Mouse (Mus musculus): Measurements from ENCODE around the gene Tmem82. TPM values are rescaled to one million over a fixed set of nuclear protein-coding genes. Genes with fewer than 3 reads are reported as not detected.

Gene Tmem82
- polyA plus RNA-seq, 1 experiment from 2014 or later, result 0.65 TPM

DNA sequence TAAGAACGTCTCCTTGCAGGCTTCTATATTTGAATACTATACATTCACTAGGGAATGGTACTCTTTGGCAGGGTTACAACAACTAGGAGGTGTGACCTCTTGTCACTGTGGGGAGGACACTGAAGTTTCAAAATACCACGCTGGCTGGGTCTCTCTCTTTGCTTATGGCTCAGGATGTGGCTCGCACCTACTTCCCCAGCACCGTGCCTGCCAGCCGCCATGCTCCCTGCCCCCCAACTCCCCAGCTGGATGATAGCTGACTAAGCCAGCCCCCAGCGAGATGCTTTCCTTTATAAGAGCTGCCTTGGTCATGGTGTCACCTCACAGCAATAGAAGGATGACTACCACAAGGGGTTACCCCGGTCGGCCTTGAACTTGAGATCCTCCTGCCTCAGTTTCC is 34.6 kb upstream of the Tmem82 start:
- no peaks in the 10 kb centered on the region for H3K36me3 ChIP-seq (replicated peaks)
- 94% methylated on average over 8 of the region's 8 CpGs for WGBS
- H3K4me3 ChIP-seq, result no peak overlapping the region
- H3K27ac ChIP-seq, result no peak overlapping the region
- no peaks in the 10 kb centered on the region for H3K27me3 ChIP-seq (replicated peaks)
- no peak overlapping the region for H3K4me2 ChIP-seq
- ATAC-seq (replicated peaks), result no peak
- H3K9ac ChIP-seq, result no peak overlapping the region
- no peaks in the 10 kb centered on the region for H3K9me3 ChIP-seq
- H3K4me1 ChIP-seq, result peaks cover 2% of the 10 kb centered on the region; the same call in 1 of the 2 replicates

DNA sequence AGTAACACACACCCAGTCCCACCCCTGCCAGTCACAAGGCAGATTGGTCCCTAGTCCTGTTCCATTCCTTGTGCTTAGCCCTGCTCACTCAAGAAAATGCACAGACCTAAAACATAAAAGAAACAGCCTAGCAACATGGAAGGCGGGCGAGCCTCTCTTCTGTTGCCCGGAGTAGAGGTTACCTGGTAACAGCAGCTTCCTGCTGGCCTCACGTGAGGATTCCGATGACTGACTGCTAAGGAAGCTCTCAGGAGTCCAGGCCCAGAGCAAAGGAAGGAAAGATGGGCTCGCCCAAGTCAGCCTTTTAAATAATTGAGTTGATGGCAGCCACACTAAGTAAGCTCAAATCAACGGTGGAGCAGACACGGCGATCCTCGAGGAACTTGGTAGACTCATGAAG is 33.5 kb upstream of the Tmem82 start:
- no peak overlapping the region for H3K27ac ChIP-seq
- H3K4me1 ChIP-seq, result no peaks in the 10 kb centered on the region
- no peak for ATAC-seq (replicated peaks)
- no peaks in the 10 kb centered on the region for H3K27me3 ChIP-seq (replicated peaks)
- 75% methylated on average over 10 of the region's 10 CpGs for WGBS
- no peak overlapping the region for H3K4me2 ChIP-seq
- no peaks in the 10 kb centered on the region for H3K36me3 ChIP-seq (replicated peaks)
- H3K4me3 ChIP-seq, result no peak overlapping the region
- no peaks in the 10 kb centered on the region for H3K9me3 ChIP-seq
- H3K9ac ChIP-seq, result no peak overlapping the region

DNA sequence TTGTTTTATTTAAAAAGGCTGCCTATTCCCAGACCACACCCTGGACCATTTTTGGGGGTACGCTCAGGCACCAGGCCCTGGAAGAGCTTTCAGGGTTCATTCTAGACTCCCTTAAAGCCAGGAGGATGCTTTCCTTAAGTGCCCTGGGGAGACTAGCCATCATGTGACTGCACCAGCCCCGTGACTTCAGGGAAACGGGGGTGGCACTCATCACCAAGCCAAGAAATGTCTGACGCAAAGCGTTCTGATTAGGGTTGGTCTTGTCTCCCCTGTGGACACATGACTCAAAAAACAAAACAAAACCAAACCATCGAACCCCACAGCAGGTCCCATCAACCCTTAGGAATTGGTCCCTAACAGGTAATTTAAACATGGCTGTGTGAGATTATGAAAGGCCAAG is 32.9 kb upstream of the Tmem82 start:
- no peak overlapping the region for H3K27ac ChIP-seq
- no peaks in the 10 kb centered on the region for H3K36me3 ChIP-seq (replicated peaks)
- H3K4me1 ChIP-seq, result no peaks in the 10 kb centered on the region
- H3K27me3 ChIP-seq (replicated peaks), result no peaks in the 10 kb centered on the region
- 87% methylated on average over 6 of the region's 6 CpGs for WGBS
- ATAC-seq (replicated peaks), result no peak
- H3K4me2 ChIP-seq, result no peak overlapping the region
- H3K9ac ChIP-seq, result no peak overlapping the region
- H3K9me3 ChIP-seq, result no peaks in the 10 kb centered on the region
- no peak overlapping the region for H3K4me3 ChIP-seq

DNA sequence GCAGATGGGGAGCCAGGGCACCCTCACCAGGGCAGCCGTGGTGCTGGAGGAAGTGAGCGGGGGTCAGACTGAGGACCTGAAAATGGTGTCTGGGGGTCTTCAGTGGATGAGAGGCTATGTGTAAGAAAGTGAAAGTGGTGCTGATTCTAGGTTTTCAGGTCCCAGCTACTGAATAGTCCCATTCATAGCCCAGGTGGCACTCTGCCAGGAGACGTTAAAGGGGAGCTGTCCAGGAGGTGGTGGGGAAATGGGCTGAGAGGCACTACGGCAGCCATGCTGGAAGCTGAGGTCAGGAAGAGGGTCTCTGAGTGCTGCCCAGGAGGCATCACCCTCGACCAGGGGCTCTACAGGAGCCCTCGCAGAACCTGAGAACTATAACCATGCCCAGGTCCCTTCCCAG is 30.8 kb upstream of the Tmem82 start:
- no peak for ATAC-seq (replicated peaks)
- Histone ChIP-seq H3K4me1 (0 out of 2 replicates have a peak, but pooled peaks cover under 1% of the 10 kb centered on the region), H3K4me3 (no peak overlapping the region), H3K9ac (no peak overlapping the region), H3K9me3 (no peaks in the 10 kb centered on the region), H3K4me2 (no peak overlapping the region), H3K27me3 (replicated peaks) (no peaks in the 10 kb centered on the region), H3K36me3 (replicated peaks) (no peaks in the 10 kb centered on the region), H3K27ac (no peak overlapping the region; the same call in 1 of the 2 replicates)
- WGBS, result 80% methylated on average over 6 of the region's 6 CpGs

DNA sequence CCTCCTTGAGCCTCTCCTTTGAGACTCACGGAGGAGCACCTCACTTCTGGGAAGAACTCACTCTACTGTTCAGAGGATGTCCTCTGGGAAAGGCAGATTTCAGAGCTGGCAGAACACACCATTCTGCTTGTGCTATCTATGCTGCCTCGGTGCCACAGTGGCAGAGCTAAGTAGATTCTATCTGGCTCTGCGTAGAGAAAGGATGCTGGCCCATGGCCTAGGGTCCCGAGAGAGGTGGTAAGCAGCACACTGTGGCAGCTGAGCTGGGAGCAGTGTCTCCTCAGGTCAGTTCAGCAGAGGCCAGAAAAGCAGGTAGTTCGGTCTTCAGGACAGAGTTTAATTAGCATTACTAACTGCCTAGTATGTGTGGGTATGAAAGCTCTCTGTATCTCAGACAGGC is 29.8 kb upstream of the Tmem82 start:
- ATAC-seq (replicated peaks), result no peak
- WGBS, result 82% methylated on average over 5 of the region's 5 CpGs

DNA sequence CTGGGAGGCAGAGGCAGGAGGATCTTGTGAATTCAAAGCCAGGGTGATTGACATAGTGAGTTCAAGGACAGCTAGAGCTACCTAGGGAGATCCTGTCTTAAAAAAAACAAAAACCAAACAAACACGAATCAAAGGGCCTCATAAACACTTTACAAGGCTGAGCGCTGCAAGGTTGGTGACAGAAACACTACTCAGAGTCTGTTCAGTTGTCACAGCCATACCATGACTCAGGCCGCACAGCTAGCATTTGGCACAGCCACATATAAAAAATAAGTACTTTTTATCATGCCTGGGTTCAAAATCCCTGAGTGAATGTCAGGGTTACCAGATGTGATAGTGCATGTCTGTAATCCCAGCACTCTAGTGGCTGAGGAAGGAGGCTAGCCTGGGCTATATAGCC is 28.8 kb upstream of the Tmem82 start:
- 88% methylated on average over 3 of the region's 3 CpGs for WGBS

More for the DNA sequence above, 29.8 kb upstream of the Tmem82 start:
- no peaks in the 10 kb centered on the region for H3K36me3 ChIP-seq (replicated peaks)
- no peaks in the 10 kb centered on the region for H3K9me3 ChIP-seq
- H3K27ac ChIP-seq, result no peak overlapping the region
- H3K4me2 ChIP-seq, result no peak overlapping the region
- peaks cover 7% of the 10 kb centered on the region; the same call in 1 of the 2 replicates for H3K4me1 ChIP-seq
- H3K9ac ChIP-seq, result no peak overlapping the region
- H3K27me3 ChIP-seq (replicated peaks), result no peaks in the 10 kb centered on the region
- no peak overlapping the region for H3K4me3 ChIP-seq

DNA sequence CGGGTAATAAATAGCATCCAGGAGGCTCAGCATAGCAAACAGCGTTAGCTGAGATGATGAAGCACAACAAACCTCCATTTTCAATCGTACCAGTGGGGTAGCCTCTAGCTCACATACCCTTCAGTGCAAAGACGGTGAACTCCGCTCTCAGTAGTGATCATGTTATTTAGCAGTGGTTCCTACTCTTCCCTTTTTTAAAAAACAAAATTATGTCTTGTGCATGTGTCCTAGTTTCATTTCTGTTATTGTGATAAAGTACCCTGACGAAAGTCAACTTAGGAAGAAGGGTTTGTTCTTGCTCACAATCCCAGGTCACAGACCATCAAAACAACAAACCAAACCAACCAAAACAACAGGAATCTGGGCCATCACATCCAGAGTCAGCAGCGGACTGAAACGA is 27.6 kb upstream of the Tmem82 start:
- Histone ChIP-seq H3K36me3 (replicated peaks) (peaks cover 7% of the 10 kb centered on the region; the same call in 1 of the 2 replicates), H3K4me1 (peaks cover 7% of the 10 kb centered on the region; the same call in 1 of the 2 replicates)
- WGBS, result 94% methylated on average over 8 of the region's 8 CpGs

More for the DNA sequence above, 28.8 kb upstream of the Tmem82 start:
- Histone ChIP-seq H3K9me3 (no peaks in the 10 kb centered on the region), H3K4me3 (no peak overlapping the region), H3K9ac (no peak overlapping the region), H3K27ac (no peak overlapping the region), H3K36me3 (replicated peaks) (no peaks in the 10 kb centered on the region), H3K4me2 (no peak overlapping the region), H3K27me3 (replicated peaks) (no peaks in the 10 kb centered on the region), H3K4me1 (peaks cover 7% of the 10 kb centered on the region; the same call in 1 of the 2 replicates)
- no peak for ATAC-seq (replicated peaks)

DNA sequence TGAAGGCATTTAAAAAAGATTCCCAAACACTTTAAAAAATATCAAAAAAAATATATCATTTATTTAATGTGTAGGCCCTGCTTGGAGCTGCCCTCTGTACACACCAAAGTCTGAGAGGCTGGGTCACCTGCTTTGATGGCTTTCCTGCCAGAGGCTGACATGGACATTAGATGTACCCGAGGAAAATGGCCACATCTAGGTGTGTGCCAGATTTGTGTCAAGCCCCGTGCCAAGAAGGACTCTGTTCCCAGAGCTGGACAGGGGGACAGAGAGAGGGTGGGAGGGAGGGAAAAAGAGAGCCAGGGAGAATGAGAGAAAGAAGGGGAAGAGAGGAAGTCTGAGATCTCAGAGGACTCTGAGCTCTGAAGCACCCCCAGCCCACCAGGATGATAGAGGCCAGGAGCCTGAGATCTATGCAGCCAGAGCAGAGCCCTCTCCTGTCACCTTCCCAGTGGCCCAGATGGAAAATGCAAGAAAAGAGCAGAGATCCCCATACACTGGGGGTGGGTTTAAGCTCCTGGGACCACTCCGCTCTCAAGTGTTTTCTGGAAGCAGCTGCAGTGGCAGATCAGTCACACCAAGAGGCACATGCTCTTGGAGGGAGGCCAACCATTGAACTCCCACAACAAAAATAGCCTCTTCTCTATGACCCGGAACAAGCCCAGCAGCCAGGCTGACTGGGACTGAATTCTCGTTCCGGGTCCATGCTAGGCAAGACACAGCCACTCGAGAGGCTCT is 24.9 kb upstream of the Tmem82 start:
- peaks cover 7% of the 10 kb centered on the region; the same call in 1 of the 2 replicates for H3K4me1 ChIP-seq
- H3K9ac ChIP-seq, result no peak overlapping the region
- H3K9me3 ChIP-seq, result no peaks in the 10 kb centered on the region
- 50% methylated on average over 7 of the region's 7 CpGs for WGBS
- no peak overlapping the region for H3K4me3 ChIP-seq
- H3K36me3 ChIP-seq (replicated peaks), result peaks cover 7% of the 10 kb centered on the region; the same call in 1 of the 2 replicates
- no peaks in the 10 kb centered on the region for H3K27me3 ChIP-seq (replicated peaks)
- peak overlapping the region; percentile 76 for H3K27ac ChIP-seq
- ATAC-seq (replicated peaks), result peak; percentile 70
- H3K4me2 ChIP-seq, result no peak overlapping the region

More for the DNA sequence above, 27.6 kb upstream of the Tmem82 start:
- ATAC-seq (replicated peaks), result no peak
- Histone ChIP-seq H3K4me3 (no peak overlapping the region), H3K27me3 (replicated peaks) (no peaks in the 10 kb centered on the region), H3K4me2 (no peak overlapping the region), H3K27ac (no peak overlapping the region), H3K9ac (no peak overlapping the region), H3K9me3 (no peaks in the 10 kb centered on the region)

DNA sequence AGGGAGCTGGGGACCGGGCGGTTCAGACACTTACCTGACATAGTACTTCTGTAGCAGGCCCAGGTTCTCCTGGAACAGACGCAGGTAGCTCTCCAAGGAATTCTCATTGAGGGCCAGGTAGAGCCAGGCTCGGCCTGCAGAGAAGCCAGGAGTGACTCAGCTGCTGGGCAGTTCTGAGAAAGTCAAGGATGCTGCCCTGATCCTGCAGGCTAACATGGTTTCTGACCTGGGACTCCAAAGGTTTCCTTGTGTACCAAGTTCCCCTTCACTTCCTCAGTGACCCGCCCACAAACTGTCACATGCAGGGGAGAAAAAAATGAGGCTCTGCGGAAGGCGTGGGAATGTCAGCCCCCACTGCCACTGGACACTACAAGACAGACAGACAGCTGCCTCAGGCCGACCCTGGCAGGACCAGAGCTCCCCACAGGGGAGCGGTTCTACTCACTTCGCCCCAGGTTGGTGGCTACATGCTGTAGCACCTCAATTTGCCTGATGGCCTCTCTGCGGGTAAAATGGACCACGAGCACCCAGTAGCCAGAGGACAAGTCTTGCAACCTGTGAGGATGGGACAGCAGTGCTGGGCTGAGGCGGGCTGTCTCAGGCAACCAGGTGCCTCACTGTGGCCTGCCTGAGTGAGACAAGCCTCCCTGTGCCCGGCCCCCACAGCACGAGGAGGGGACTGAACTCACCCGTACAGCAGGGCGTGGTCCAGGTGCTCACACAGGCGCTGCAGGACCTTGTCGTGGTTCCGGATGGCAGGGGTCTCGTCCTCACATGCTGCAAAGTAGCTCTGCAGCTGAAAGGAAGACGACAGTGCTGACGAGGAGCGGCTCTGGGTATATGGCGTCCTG is 23.8 kb upstream of the Tmem82 start:
- 0 out of 2 replicates have a peak overlapping the region, but pooled peaks have one; percentile 34 for H3K27ac ChIP-seq
- H3K4me3 ChIP-seq, result no peak overlapping the region
- no peaks in the 10 kb centered on the region for H3K9me3 ChIP-seq
- H3K9ac ChIP-seq, result no peak overlapping the region
- 92% methylated on average over 25 of the region's 25 CpGs for WGBS
- H3K4me2 ChIP-seq, result no peak overlapping the region
- H3K36me3 ChIP-seq (replicated peaks), result peaks cover 13% of the 10 kb centered on the region
- H3K27me3 ChIP-seq (replicated peaks), result no peaks in the 10 kb centered on the region
- ATAC-seq (replicated peaks), result no peak
- H3K4me1 ChIP-seq, result peaks cover 7% of the 10 kb centered on the region; the same call in 1 of the 2 replicates

DNA sequence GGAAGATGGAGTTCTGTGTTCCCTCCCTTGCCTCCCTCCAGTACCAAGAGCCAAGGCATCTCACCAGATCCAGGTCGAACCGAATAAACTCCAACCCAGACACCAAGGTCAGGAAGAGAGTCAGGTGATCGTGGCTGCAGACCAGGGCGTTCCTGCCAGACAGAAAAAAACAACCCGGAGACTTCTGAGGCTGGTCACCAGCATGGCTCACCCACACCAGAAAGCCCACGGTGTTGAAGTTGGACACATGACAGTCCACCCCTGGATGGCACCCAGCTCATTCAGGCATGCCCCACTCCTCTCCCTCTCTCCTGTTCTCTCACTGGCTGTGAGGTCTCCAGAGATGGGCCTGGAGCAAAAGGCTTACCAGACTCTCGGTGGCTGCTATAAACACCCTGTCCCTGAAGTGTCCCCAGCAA is 22.9 kb upstream of the Tmem82 start:
- Histone ChIP-seq H3K4me1 (peaks cover 7% of the 10 kb centered on the region; the same call in 1 of the 2 replicates), H3K36me3 (replicated peaks) (peaks cover 19% of the 10 kb centered on the region), H3K4me2 (no peak overlapping the region), H3K27ac (no peak overlapping the region), H3K4me3 (no peak overlapping the region), H3K9me3 (no peaks in the 10 kb centered on the region), H3K9ac (no peak overlapping the region), H3K27me3 (replicated peaks) (no peaks in the 10 kb centered on the region)
- ATAC-seq (replicated peaks), result no peak
- 85% methylated on average over 7 of the region's 7 CpGs for WGBS

DNA sequence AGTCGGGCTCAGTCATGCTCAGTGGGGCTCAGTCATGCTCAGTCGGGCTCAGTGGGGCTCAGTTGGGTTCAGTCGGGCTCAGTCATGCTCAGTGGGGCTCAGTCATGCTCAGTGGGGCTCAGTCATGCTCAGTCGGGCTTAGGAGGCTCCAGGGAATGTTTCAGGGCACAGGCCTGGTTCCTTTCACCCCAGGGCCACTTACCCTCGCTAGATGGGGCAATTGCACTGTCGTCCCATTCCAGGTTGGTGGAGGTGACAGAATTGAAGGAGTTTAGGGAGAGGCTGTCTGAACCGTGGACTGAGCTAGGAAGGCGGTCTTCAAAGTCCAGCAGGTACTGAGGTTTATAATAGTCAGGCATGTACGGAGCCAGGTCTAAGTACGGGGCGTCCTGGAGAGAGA is 21.0 kb upstream of the Tmem82 start:
- Histone ChIP-seq H3K4me1 (peaks cover 7% of the 10 kb centered on the region; the same call in 1 of the 2 replicates), H3K4me2 (no peak overlapping the region), H3K9me3 (no peaks in the 10 kb centered on the region), H3K36me3 (replicated peaks) (peaks cover 22% of the 10 kb centered on the region), H3K27me3 (replicated peaks) (no peaks in the 10 kb centered on the region), H3K27ac (no peak overlapping the region), H3K4me3 (no peak overlapping the region), H3K9ac (no peak overlapping the region)
- no peak for ATAC-seq (replicated peaks)
- WGBS, result 58% methylated on average over 11 of the region's 11 CpGs

DNA sequence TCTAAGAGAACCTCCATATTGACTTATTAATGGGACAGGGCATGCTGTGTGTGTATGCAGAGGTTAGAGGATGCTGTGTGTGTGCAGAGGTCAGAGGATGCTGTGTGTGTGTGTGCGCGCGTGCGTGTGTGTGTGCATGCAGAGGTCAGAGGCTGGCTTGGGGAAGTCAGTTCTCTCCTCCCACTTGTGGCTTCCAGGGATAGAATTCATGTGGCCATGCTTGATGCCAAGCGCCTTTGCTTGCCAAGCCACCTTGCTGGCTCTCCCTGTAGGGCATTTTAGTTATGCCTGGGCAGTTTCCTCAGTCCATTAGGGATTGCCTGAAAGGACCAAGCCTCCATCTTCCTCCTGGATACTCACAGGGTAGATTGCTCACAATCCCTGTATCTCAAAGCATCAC is 18.3 kb upstream of the Tmem82 start:
- Histone ChIP-seq H3K4me3 (no peak overlapping the region), H3K27me3 (replicated peaks) (no peaks in the 10 kb centered on the region), H3K27ac (no peak overlapping the region), H3K9ac (no peak overlapping the region), H3K4me1 (no peaks in the 10 kb centered on the region), H3K36me3 (replicated peaks) (peaks cover 37% of the 10 kb centered on the region), H3K9me3 (no peaks in the 10 kb centered on the region), H3K4me2 (no peak overlapping the region)
- 96% methylated on average over 5 of the region's 5 CpGs for WGBS
- ATAC-seq (replicated peaks), result no peak
